8 mouse cellular contexts compared by ENCODE assay signal in the genomic region with DNA sequence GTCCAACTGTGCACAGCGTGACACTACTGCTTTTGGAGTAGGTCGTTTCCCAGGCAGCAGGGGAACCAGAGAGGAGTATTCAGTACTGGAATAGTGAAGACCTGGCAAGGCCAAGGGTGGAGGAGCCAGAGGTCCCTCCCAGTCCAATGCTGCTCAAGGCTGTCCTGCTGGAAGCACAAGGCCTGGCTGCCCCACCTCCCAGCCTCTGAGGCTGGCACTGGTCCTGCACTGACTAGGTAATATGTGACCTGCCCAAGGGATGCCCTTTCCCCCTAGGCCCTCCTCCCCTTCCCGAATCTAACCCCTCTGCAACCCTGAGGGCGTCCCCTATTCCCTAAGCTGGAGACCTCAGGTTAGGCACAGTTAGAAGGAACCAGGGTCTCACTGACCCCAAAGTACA. TPM values are rescaled to one million over a fixed set of nuclear protein-coding genes. Genes with fewer than 3 reads are reported as not detected.
A peak's percentile ranks its signal among the peaks of the same experiment; 100 is the strongest.
DNase-seq lines count a peak whose midpoint lies in the region; ATAC-seq lines count a peak whose summit lies in the region.

No protein-coding gene starts in this region.

- no peaks in the 10 kb centered on the region for H3K36me3 ChIP-seq in heart, embryonic 11.5 days (ENCODE audit: control insufficient read depth, insufficient read depth, low read length)
- H3K36me3 ChIP-seq in hindbrain, embryonic 12.5 days: no peaks in the 10 kb centered on the region
- H3K36me3 ChIP-seq in limb, embryonic 13.5 days: no peaks in the 10 kb centered on the region

- H3K9ac ChIP-seq in heart, embryonic 11.5 days (ENCODE audit: low read depth, low read length): no peak overlapping the region; the same call in 1 of the 2 replicates
- H3K9ac ChIP-seq in hindbrain, embryonic 12.5 days: peak overlapping the region; percentile 78; the same call in 1 of the 2 replicates
- peak overlapping the region; percentile 76; the same call in 1 of the 2 replicates for H3K9ac ChIP-seq in limb, embryonic 13.5 days

- no peak for ATAC-seq in heart, embryonic 11.5 days (replicated peaks; ENCODE audit: insufficient number of reproducible peaks, low FRiP score, low TSS enrichment)
- no peak for ATAC-seq in hindbrain, embryonic 12.5 days (ENCODE audit: low FRiP score)
- no peak for ATAC-seq in limb, embryonic 13.5 days (ENCODE audit: low FRiP score, low read depth)
- no peak for ATAC-seq in frontal cortex, adult (ENCODE audit: low TSS enrichment)

- H3K9me3 ChIP-seq in heart, embryonic 11.5 days (replicated peaks; ENCODE audit: control insufficient read depth, low read length): no peaks in the 10 kb centered on the region
- H3K9me3 ChIP-seq in hindbrain, embryonic 12.5 days (replicated peaks): no peaks in the 10 kb centered on the region
- H3K9me3 ChIP-seq in limb, embryonic 13.5 days: no peaks in the 10 kb centered on the region

- peaks cover 43% of the 10 kb centered on the region for H3K4me1 ChIP-seq in heart, embryonic 11.5 days (ENCODE audit: control insufficient read depth, insufficient read depth, low read length)
- H3K4me1 ChIP-seq in hindbrain, embryonic 12.5 days: peaks cover 68% of the 10 kb centered on the region
- peaks cover 75% of the 10 kb centered on the region for H3K4me1 ChIP-seq in limb, embryonic 13.5 days

- peaks cover 54% of the 10 kb centered on the region for H3K27me3 ChIP-seq in heart, embryonic 11.5 days (ENCODE audit: control insufficient read depth, insufficient read depth, low read length)
- H3K27me3 ChIP-seq in hindbrain, embryonic 12.5 days: peaks cover 76% of the 10 kb centered on the region
- peaks cover 45% of the 10 kb centered on the region for H3K27me3 ChIP-seq in limb, embryonic 13.5 days

- no peak overlapping the region for H3K27ac ChIP-seq in heart, embryonic 11.5 days (ENCODE audit: low read depth, low read length)
- peak overlapping the region; percentile 79 for H3K27ac ChIP-seq in hindbrain, embryonic 12.5 days
- H3K27ac ChIP-seq in limb, embryonic 13.5 days: no peak overlapping the region; the same call in 1 of the 2 replicates

- WGBS in heart, embryonic 11.5 days (ENCODE audit: insufficient replicate concordance): 43% methylated on average over 4 of the region's 4 CpGs
- WGBS in hindbrain, embryonic 12.5 days: 31% methylated on average over 4 of the region's 4 CpGs
- 31% methylated on average over 4 of the region's 4 CpGs for WGBS in limb, embryonic 13.5 days

- DNase-seq in heart, adult 11 months: no peak
- DNase-seq in adrenal gland, adult 8-10 months: peak; percentile 67
- DNase-seq in layer of hippocampus, adult 9-11 months: no peak
- no peak for DNase-seq in T-cell, adult 2 months (ENCODE audit: low spot score)

- H3K4me3 ChIP-seq in heart, embryonic 11.5 days (ENCODE audit: low read depth, low read length): peak overlapping the region; percentile 55
- peak overlapping the region; percentile 55 for H3K4me3 ChIP-seq in hindbrain, embryonic 12.5 days
- H3K4me3 ChIP-seq in limb, embryonic 13.5 days: peak overlapping the region; percentile 61

- H3K4me2 ChIP-seq in heart, embryonic 11.5 days: peak overlapping the region; percentile 89
- peak overlapping the region; percentile 64 for H3K4me2 ChIP-seq in hindbrain, embryonic 12.5 days (replicated peaks)
- H3K4me2 ChIP-seq in limb, embryonic 13.5 days (replicated peaks): peak overlapping the region; percentile 83

RNA-seq across cellular contexts. Expression of gene Tcf20, which starts 25.1 kb away (rescaled TPM):
- polyA plus RNA-seq in heart, embryonic 11.5 days (2014; fragmentation: Nextera tagmentation; extraction: Ambion mirVana): 6.7 TPM in 2 replicates
- 100 to 1,000 TPM; 102 to 109 (median 106) TPM for total RNA-seq in adrenal gland, adult 8-10 months (2022)
- polyA plus RNA-seq in hindbrain, embryonic 12.5 days (2016; fragmentation: Nextera tagmentation; extraction: Ambion mirVana): 12.4 and 14.0 TPM in 2 replicates
- 13.9 and 14.3 TPM in 2 replicates for polyA plus RNA-seq in limb, embryonic 13.5 days (2015; fragmentation: Nextera tagmentation; extraction: Ambion mirVana)
